Mouse (Mus musculus) thymus, adult 2 months (tissue): Measurements from ENCODE around the gene Hmces.

Experiments
- CTCF ChIP-seq: fragments of 200-500 bp; IDR thresholded peaks from 2 replicates; pipeline ENCODE4 v1.5.1; 2012; ENCODE audit warnings: mild to moderate bottlenecking, control low read depth, low read length, moderate library complexity, borderline replicate concordance; ENCODE audit not compliant: control insufficient read depth, poor library complexity, insufficient read depth; ENCODE audit errors: extremely low read depth
- POLR2A ChIP-seq: fragments of 200-500 bp; IDR thresholded peaks from 2 replicates; pipeline ENCODE4 v1.6.1; 2012; ENCODE audit warnings: mild to moderate bottlenecking, low read length, control low read depth, moderate library complexity; ENCODE audit not compliant: control insufficient read depth, poor library complexity, insufficient read depth; ENCODE audit errors: extremely low read depth

GRCm38 (mm10) chr6:87938941-87939340 is 25.2 kb downstream of the Hmces start:
- TF ChIP-seq CTCF (no peak), POLR2A (no peak)
